ENCODE assay signal across 23 mouse cellular contexts in genomic region chr6:32443679-32444078, GRCm38 (mm10).
DNase-seq lines count a peak whose midpoint lies in the region; ATAC-seq and TF ChIP-seq lines count a peak whose summit lies in the region.
"Had no signal": no experiment of that assay in that cellular context is flagged by ENCODE, and none has a peak within 500 bp of the region (broad histone marks: within the 10 kb centered on the region; RNA-seq: fewer than 3 reads in every experiment).

No protein-coding gene starts in this region.

- H3K4me2 ChIP-seq in forebrain, embryonic 11.5 days (ENCODE audit: low read depth, low read length, severe bottlenecking) = no peak overlapping the region
- H3K4me2 ChIP-seq: embryonic facial prominence, embryonic 12.5 days; forebrain, embryonic 12.5 days had no signal

- H3K27me3 ChIP-seq in forebrain, embryonic 11.5 days (ENCODE audit: control insufficient read depth, insufficient read depth, low read length) = no peaks in the 10 kb centered on the region
- H3K27me3 ChIP-seq: embryonic facial prominence, embryonic 12.5 days; forebrain, embryonic 12.5 days; Patski had no signal

- no peaks in the 10 kb centered on the region for H3K36me3 ChIP-seq in forebrain, embryonic 11.5 days (ENCODE audit: control insufficient read depth, insufficient read depth, low read length)
- H3K36me3 ChIP-seq: embryonic facial prominence, embryonic 10.5 days; embryonic facial prominence, embryonic 12.5 days; forebrain, embryonic 12.5 days; G1E had no signal

- no peak for DNase-seq in frontal cortex, postnatal 14 days (ENCODE audit: low spot score in 2 of 2)
- no peak for DNase-seq in left cerebral cortex, adult 2 months (ENCODE audit: extremely low spot score in 1 of 2, low spot score in 2 of 2)
- no peak for DNase-seq in left cerebral cortex, postnatal 14 days (ENCODE audit: low spot score in 2 of 2)
- no peak for DNase-seq in forebrain, embryonic 11.5 days (ENCODE audit: low spot score)
- DNase-seq: adrenal gland, adult 8-10 months; adrenal gland, postnatal 14 days; adrenal gland, postnatal 36 days; B cell, adult 2 months; cerebellum, adult 11 months; cerebellum, adult 18-20 months; cerebellum, adult 8-10 months; cerebellum, adult 9-11 months; cerebellum, postnatal 14 days; cerebellum, postnatal 36 days had no signal

- no peaks in the 10 kb centered on the region for H3K4me1 ChIP-seq in forebrain, embryonic 11.5 days (replicated peaks; ENCODE audit: control insufficient read depth, insufficient read depth, low read length)
- H3K4me1 ChIP-seq: forebrain, embryonic 12.5 days had no signal

- peak overlapping the region; percentile 58 for H3K27ac ChIP-seq in left cerebral cortex, adult 2 months
- H3K27ac ChIP-seq in forebrain, embryonic 11.5 days (ENCODE audit: low read depth, low read length) = no peak overlapping the region
- H3K27ac ChIP-seq: embryonic facial prominence, embryonic 10.5 days; embryonic facial prominence, embryonic 12.5 days; forebrain, embryonic 12.5 days had no signal

- no peak for TF ChIP-seq CTCF in left cerebral cortex, adult 2 months (IDR thresholded peaks at IDR 0.05)

- intact Hi-C loops in left cerebral cortex, adult 2 months (cut with DNase I) = no loop called here
- intact Hi-C loops in left cerebral cortex, postnatal 14 days (cut with DNase I) = no loop called here

- H3K4me3 ChIP-seq in left cerebral cortex, adult 2 months = no peak overlapping the region
- no peak overlapping the region for H3K4me3 ChIP-seq in forebrain, embryonic 11.5 days (ENCODE audit: low read depth, low read length)
- H3K4me3 ChIP-seq: embryonic facial prominence, embryonic 10.5 days; embryonic facial prominence, embryonic 12.5 days; forebrain, embryonic 12.5 days had no signal

- H3K9ac ChIP-seq in forebrain, embryonic 11.5 days (ENCODE audit: low read length) = no peak overlapping the region
- H3K9ac ChIP-seq: embryonic facial prominence, embryonic 12.5 days; forebrain, embryonic 12.5 days had no signal

- WGBS in forebrain, embryonic 11.5 days = 88% methylated on average over 1 of the region's 1 CpGs

- no peaks in the 10 kb centered on the region for H3K9me3 ChIP-seq in forebrain, embryonic 11.5 days (ENCODE audit: control insufficient read depth, low read length)
- H3K9me3 ChIP-seq: embryonic facial prominence, embryonic 10.5 days; embryonic facial prominence, embryonic 12.5 days; forebrain, embryonic 12.5 days; G1E had no signal

- ATAC-seq in frontal cortex, adult (ENCODE audit: low TSS enrichment) = peak; percentile 48
- no peak for ATAC-seq in forebrain, embryonic 11.5 days (replicated peaks; ENCODE audit: low FRiP score)
- ATAC-seq: activated CD4-positive, CD25-positive, alpha-beta regulatory T cell, adult 4 months; CD4-positive, CD25-positive, alpha-beta regulatory T cell, adult 4 months; forebrain, embryonic 14.5 days; Patski had no signal
